Mouse (Mus musculus) c-Kit-positive CD71-positive TER-119-negative erythroid progenitor cells, embryonic 14.5 days (primary cell): ENCODE measurements around the gene Rcc2.

Source experiments
- DNase-seq: peaks from one replicate; pipeline ENCODE4 v3.0.0-alpha.2; 2013; ENCODE audit warnings: low read depth

Gene Rcc2

GRCm38 (mm10) chr4:140700269-140701018 lies at the start of gene Rcc2:
Gene Rcc2 (plus strand): TSS chr4:140700541.
- no peak for DNase-seq

GRCm38 (mm10) chr4:140653835-140654583 lies 46.3 kb upstream of the Rcc2 start:
- DNase-seq, result no peak

GRCm38 (mm10) chr4:140654798-140655197 lies 45.5 kb upstream of the Rcc2 start:
- DNase-seq, result no peak

- DNase-seq, result no peak
Observed at GRCm38 (mm10) chr4:140656529-140656928, 43.8 kb upstream of the Rcc2 start.

DNA sequence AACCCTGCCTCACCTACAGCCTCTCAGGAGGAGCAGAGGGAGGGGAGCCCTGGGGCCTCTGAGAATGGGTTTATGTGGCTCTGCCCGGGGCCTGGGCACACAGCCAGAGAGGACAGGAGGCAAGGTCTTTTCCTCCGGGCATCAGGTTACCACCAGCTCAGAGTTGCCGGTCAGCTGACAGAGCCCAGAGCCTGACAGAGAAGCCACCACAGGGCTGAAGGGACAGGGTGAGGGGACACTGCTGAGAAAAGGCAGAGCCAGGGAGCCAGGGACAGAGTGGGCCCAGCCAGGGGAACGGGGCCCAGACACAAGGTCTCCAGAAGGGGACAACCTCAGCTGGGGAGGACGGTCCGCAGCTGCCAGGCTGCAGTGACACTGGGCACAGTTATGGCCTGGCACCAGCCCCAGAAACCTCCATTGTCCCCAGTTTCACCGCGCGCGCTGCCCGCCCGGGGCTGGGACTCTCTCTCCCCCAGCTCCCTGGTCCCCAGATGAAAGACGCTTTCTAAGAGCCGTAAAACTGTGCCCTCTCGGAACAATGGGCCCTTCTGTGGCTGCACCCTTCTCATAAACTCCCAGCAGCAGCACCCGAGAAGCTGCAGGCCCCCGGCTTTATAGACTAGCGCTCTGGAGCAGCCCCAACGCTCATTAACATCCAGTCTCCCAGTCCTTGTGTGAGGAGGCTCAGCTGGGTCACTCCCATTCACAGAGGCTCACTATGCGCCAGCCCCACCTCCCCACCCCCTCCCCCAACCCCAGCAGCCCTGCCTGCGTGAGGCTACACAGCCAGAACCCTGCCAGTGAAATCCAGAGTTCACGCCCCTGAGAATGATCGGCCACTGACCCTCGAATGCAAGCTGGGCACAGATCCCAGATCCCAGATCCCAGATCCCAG lies 42.4 kb upstream of the Rcc2 start:
- DNase-seq, result no peak

GRCm38 (mm10) chr4:140661406-140662022 lies 38.8 kb upstream of the Rcc2 start:
- DNase-seq, result no peak

- no peak for DNase-seq
Observed at GRCm38 (mm10) chr4:140662453-140662852, 37.9 kb upstream of the Rcc2 start.

DNA sequence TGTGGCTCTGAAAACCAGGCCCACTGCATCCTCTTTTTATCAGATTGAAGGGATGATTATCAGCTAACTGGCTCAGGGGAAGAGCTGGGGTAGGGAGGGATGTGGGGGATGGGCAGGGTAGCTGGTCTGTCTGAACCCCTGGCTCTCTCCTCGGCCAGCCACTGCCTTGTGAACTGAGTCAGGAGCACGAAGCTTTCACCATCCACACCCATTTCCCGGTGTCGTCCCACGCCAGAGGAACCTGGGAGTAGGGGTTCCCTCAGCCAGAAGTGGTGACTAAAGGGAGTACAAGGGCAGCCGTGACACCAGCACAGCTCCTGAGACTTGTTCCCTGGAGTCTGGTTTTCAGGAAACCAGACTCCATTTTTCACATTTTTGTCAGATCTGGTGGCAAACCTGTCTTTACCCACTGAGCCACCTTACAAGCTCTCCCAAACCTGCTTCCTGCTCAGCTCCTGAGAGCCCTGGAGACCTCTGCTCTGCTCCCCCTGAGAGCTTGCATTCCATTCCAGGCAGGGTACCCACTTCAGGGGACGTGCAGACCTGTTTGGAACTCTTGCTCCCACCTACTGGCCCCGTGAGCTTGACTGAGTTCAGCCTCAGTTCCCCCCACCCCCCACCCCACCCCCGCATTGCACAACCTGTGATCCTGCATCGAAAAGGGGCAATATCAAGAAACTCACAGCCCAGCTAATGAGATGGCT lies 37.3 kb upstream of the Rcc2 start:
- DNase-seq, result no peak

DNA sequence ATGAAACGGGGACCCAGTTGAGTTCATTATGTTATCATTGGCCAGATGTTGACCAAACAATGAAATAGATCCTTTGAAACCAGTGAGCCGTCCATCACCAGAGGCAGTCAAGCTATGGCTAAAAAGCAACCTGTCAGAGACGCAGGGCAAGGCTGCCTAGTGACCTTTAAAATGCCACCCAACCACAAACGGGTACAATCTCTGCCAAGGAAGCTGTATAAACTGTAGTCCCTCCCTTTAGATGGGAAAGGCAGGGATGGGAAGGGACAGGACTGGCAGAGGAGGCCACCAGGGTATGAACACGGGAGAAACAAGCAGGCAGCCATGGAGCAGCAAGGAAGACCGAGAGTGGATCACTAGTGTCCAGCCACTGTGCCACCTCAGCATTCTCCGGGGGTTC lies 35.3 kb upstream of the Rcc2 start:
- no peak for DNase-seq

DNA sequence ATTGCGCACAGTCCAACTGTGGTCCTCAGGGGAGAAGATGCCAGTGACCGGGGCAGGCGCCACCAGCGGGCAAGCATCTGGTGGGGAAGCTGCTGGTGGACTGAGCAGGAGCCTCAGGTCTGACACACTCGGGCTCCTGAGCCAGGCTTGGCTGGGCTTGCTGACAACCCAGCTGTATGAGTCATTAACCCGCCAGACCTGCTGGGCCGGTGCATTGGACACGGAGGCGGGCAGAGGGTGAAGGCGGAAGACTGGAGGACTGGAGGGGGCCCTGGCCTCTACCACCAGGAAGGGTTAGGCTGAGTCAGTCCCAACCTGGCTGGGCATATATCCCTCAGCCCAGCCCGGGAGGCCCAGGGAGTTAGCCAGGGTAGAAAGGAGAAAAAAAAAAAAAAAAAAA lies 34.6 kb upstream of the Rcc2 start, which contains the start of gene Arhgef10l:
Gene Arhgef10l (minus strand): TSS at position 253 of the 400 bp plus-strand sequence.
- DNase-seq, result no peak

DNA sequence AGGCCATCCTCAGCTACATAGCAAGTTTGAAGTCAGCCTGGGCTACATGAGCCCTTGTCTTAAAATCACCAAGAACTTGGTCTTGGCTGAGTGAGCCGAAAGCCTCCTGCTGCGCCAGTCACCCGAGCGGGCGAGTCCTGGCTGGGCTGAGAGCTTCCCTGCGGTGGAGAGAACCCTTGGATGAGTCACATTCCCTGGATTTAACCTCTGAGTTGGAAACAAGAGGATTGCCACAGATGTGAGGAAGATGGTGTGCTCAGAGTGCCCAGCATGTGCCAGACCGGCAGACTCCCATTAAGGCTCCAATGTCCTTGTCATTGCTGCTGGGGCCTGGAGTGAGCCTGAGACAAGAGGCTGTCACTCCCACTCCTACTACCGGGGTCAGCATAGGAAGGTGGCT lies 32.5 kb upstream of the Rcc2 start:
- DNase-seq, result no peak

DNA sequence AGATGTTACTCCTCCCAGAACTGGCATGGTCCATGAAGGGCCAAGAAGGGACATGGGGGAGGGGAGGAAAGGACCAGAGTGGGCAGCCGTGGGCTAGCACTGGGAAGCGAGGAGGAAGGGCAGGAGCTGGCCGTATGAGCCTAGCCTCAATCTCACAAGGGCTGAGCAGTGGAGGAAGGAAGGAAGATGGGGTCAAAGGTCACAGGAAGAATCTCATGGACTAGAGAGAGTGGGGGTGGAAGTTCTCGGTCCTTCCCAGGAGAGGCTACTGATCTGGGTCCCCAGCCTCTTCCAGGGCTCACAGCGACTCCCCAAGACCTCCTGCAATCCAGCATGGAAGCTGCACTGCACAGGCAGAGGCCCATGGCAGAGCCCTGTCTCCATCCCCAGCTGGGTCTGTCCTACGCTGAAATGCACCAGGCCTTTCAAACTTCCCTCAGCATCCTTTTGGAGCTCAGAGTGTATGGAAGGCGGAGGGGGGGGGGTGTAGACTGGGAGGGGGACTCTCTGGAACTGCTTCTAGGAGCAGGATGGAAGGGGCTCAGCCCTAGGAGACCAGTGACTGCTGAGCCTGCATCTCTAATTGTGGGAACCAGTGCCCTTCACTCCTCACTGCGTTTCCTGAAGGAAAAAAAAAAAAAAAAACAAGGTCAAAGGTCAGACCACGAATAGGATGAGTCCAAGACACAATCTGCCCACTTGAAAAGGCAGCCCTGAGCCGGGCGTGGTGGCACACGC lies 26.6 kb upstream of the Rcc2 start:
- no peak for DNase-seq

DNA sequence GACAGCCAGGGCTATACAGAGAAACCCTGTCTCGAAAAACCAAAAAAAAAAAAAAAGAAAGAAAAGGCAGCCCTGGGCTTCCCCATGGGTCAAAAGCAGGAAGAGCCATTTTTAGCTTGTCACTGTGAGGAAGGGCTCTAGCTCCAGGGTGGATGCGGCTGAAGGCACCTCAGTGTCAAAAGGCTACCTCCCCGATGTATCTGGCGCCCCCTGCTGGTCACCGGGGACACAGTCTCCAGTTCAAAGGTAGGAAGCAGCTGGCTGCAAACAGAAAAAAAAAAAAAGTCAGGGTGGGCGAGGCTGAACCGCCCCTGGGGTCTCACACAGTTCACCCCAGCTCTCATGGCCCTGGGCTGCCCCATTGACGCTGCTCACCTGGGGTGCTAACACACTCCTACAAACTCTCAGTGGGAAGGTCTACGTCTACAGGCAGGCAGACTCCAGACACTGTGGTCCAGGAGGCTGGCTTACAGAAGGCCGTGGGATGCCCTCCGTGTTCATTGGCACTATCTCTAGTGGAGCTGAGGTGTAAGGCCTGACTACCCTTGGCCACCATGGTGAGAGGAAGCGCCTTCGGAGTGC lies 25.9 kb upstream of the Rcc2 start:
- DNase-seq, result no peak

DNA sequence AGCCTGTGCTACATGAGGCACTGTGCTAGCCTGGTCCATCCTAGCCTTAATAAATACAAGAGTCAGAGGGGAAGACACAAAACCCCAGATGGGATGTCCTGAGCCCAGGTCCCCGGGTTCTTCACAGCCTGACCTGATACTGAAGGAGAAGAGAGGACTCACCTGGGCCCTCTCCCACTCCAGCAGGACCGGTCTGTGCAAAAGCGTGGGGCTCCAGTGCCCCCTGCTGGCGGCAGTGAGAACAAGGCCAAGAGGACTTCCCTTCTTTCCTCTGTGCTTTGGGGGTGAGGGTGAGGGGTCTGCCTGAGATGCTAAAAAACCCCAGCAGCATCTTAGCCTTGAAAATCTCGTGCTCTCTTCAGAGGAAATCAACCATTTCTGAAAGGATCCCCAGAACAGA lies 21.3 kb upstream of the Rcc2 start:
- DNase-seq, result no peak

- no peak for DNase-seq
Observed at GRCm38 (mm10) chr4:140679723-140680380, 20.5 kb upstream of the Rcc2 start.

DNA sequence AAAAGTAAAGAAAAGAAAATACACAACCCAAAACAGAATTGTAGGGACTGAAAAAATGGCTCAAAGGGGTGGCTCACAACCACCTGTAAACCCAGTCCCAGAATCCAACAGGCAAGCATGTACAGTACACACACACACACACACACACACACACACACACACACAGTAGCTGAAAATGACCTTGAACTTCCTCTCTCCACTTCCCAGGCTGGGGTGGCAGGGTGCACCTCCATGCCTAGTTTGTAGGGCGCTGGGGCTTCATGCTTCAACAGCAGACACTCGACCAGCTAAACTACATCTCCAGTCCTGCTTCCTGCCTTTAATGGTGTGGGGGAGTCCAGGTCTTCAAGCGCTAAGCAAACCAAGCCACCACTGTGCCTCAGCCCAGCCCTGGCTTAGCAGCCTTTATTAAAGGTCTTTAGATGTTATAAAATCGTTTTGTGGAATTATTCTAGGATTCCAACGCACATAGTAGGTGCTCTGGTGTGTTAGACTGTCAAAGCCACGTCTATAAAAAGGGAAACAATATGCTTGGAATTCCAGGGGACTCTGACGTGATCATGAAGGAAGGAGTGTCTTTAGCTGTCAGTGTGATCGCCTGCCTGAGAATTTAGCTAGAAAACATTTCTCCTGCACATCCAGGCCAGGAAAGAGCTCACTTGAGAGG lies 19.5 kb upstream of the Rcc2 start:
- DNase-seq, result no peak

GRCm38 (mm10) chr4:140683608-140684007 lies 16.7 kb upstream of the Rcc2 start:
- no peak for DNase-seq

- no peak for DNase-seq
Observed at GRCm38 (mm10) chr4:140684141-140684871, 16.0 kb upstream of the Rcc2 start.
